Mouse (Mus musculus): ENCODE measurements around the gene Rapgefl1.
"Not testable (repeated sequence)": the region's sequence is repeated elsewhere in the genome, so short reads cannot be mapped to it uniquely, and the experiment has no call there.

The Rapgefl1 gene

DNA sequence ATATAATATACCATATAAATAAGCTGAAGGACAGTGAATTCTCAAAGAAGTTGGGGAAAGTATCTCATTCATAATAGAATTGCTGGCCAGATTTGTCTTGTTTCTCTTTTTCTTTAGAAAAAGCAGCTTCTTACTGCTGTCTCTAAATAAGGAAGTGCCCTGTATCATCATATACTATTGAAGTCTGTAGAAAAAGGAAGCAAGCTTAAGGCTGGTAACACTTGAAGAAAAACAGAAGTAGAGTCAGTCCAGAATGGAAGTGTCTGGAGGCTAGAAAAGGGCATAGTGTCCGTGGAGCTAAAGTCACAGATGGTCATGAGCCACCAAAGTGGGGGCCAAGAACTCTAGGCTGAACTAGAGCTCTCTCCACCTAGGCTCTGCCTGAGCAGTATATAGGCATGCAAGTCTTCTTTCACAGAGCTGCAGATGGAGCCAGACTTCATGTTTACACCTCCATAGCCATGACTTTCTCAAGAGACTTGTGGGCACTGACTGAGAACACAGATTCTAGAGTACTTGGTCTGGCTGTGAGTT is 19.8 kb upstream of the Rapgefl1 start:
- DNase-seq: no peak

DNA sequence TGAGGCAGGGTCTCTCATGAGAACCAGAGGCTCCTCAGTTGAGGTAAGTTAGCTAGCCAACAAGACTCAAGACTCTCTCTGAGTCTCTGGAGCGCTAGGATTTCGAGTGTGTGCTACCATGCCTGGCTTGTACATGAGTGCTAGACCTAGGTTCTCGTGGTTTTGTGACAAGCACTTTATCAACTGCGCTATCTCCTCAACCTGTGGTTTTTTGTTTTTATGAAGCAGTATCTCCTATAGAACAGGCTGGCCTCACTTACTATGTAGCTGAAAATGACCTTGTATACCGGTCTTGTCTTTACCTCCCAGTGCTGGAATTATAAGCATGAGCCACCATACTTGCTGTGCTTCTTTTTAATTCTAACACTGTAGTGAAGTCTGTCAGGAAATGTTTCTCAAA is 15.6 kb upstream of the Rapgefl1 start:
- no peak for DNase-seq

DNA sequence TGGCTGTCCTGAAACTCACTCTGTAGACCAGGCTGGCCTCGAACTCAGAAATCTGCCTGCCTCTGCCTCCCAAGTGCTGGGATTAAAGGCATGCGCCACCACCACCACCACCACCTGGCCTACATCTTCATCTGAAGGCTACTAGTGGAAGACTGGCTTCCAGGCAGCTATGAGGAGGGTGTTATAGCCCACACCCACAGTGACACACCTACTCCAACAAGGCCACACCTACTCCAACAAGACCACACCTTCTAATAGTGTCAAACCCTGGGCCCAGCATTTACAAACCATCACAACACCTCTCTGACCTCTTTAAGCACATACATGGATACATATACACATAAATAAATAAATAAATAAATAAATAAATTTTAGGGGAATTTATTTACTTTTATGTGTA is 10.5 kb upstream of the Rapgefl1 start:
- DNase-seq: not testable (repeated sequence)

- DNase-seq: no peak
Observed at GRCm38 (mm10) chr11:98827877-98828276, 8.7 kb upstream of the Rapgefl1 start.

GRCm38 (mm10) chr11:98829091-98829775 is 7.4 kb upstream of the Rapgefl1 start:
- peak; percentile 37 for DNase-seq

- no peak for DNase-seq
Observed at GRCm38 (mm10) chr11:98829875-98830274, 6.7 kb upstream of the Rapgefl1 start.

DNA sequence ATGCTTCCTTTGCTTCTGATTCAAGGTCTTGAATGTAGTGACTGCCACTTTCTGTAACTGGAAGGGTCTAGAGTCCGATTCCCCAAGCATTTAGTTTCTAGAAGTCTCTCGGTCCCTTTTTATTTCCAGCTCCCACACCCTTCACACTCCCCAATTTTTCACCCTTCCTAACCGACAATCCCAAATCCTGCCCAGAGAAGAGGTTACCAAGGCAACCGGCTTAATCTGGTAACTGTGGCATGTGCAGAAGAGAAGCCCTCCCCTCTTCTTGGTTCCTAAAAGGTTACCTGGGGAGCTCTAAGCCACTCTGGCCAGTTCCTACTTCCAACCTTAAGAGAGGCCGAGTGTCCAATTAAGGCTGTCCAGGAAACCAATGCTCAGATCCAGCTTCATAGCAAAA is 1.3 kb upstream of the Rapgefl1 start:
- DNase-seq: no peak

DNA sequence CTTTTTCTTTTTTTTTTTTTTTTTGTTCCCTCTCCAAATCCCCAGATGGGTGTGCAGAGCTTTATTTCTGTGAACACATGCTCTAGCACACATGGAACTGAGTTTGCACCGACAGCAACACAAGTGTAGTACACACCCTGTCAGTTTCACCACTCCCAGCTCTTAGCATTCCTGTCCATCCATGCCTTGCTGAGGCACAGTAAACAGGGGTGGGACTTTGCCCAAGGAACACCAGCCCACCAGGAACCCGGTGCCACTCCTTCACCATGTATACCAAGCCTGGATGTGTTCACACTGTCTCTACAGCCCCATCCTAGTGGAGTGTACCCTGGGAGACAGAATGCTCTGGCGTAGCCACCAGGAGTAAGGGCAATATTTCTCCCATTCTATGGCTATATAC is 860 bp upstream of the Rapgefl1 start:
- DNase-seq: no peak

DNA sequence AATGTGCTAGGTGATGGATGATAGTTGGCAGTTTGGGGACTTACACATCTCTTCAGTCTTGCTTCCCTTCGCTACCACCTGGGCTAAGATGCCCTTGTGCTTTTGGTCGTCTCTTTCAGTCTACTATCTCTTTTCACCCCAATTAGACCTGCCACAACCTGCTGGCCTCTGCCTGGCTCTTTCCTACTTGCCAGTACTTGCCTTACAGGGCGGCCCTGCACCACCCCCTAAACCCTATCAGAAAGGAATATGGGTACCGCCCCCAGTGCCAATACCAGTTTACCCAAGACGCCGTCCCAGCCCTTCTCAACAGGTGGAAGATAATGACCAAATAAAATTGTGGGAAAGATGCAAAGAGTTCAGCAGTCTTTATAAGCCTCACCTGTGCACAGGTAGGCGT is 457 bp upstream of the Rapgefl1 start:
- DNase-seq: no peak

DNA sequence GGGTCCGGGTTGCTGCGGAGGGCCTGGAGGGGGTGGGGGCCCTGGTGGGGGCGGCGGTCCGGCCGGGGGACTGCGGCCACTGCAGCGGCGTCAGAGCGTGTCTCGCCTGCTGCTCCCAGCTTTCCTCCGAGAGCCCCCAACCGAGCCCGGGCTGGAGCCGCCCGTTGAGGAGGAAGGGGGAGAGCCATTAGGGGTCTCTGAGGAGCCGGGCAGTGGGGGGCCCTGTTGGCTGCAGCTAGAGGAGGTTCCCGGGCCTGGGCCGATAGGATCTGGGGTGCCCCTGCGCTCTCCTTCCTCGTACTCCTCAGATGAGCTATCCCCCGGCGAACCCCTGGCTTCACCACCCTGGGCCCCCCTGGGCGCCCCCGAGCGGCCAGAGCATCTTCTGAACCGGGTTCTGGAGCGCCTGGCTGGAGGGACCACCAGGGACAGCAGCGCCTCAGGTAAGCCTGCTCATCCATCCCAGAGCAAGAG is 683 bp downstream of the Rapgefl1 start:
- DNase-seq: peak; percentile 19

GRCm38 (mm10) chr11:98837917-98838316 is 1.3 kb downstream of the Rapgefl1 start:
- DNase-seq: no peak

GRCm38 (mm10) chr11:98838512-98838911 is 1.9 kb downstream of the Rapgefl1 start:
- no peak for DNase-seq

DNA sequence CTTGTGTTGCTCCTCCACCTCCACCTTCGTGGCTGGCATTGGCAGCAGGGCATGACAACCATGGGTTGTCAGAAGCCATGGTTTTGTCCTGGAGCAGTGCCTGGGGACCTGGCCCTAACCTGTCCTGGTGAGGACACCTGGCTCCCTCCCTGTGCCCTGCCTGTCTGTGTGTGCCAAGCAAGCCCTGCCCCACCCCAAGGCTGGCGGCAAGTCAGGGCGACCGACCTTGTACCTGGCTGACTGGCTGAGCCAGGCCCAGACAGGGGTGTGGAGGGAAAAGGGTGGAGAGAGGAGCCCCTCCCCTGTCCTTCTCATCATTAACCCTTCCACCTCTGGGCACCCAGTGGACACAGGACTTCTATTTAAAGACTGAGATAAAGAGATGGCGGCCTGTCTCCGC is 2.8 kb downstream of the Rapgefl1 start:
- DNase-seq: peak; percentile 30

DNA sequence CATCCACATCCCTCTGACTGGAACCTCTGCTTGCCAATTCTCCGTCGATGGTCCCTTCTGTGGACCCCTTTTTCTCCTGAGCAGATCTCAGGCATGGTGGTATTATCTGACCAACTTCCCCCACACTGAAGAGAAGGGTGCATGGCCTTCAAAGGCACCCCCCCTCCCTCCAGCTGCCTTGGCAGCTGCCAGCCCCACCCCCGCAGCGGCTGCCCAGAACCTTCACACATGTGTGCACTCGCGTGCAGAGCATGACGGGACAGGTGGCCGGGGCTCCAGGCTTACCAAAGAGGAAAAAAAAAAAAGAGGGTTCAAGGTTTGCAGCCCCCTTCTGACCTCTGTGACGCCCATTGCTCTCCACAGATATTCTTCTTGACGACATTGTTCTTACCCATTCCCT is 3.3 kb downstream of the Rapgefl1 start:
- no peak for DNase-seq

- no peak for DNase-seq
Observed at GRCm38 (mm10) chr11:98846016-98846415, 9.4 kb downstream of the Rapgefl1 start.

DNA sequence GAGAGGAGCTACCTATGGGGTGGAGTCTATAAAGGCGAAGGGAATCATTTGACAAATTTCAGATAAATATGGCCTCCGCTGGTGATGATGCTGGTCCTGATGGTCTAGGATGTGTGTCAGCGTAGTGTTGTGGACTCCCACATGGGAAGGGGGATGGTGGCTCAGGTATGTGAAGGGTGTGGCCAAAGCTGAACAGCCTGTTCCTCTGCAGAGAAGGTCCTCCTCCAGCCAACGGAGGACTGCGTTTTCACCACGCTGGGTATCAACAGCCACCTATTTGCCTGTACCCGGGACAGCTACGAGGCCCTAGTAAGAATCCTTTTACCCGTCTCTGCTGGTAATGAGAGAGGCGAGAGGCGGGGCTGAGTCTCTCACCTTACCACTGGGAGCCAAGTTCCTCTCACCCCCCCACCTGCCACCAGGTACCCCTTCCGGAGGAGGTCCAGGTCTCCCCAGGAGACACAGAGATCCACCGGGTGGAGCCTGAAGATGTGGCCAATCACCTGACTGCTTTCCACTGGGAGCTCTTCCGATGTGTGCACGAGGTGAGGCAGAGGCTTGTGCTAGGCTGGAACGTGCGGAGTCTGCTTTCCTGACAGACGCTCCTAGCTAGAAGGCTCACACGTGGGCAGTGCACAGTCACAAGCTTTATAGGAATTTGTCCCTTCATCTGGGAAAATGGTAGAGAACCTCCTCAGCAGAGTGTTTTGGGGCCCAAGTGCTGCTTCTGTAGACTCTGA is 10.4 kb downstream of the Rapgefl1 start:
- no peak for DNase-seq

DNA sequence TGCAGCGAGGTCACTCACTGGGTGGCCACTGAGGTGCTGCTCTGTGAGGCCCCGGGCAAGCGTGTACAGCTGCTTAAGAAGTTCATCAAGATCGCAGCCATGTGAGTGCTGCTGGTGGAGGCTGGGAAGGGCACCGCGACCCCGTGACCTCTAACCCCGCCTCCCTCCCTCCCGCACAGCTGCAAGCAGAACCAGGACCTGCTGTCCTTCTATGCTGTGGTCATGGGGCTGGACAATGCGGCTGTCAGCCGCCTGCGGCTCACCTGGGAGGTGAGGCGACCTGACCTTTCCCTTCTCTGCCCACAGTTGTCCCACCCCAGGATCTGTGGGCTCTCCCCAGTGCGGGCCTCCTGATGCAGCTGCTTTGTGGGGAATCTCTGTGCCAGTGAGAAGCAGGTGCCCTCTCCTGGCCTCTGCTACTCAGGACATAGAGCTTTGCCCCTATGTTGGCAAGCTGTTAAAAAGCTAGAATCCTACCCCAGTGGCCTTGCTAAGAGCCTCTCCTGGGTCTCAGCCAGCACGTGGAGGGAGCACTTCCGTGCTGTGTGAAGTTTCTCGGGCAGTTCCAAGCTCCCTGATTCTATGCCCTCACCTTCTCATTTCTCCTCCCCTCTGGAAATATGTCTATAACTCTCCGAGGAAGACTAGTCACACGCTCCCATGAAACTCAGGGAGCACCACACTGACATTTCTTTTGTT is 12.8 kb downstream of the Rapgefl1 start:
- peak; percentile 19 for DNase-seq

DNA sequence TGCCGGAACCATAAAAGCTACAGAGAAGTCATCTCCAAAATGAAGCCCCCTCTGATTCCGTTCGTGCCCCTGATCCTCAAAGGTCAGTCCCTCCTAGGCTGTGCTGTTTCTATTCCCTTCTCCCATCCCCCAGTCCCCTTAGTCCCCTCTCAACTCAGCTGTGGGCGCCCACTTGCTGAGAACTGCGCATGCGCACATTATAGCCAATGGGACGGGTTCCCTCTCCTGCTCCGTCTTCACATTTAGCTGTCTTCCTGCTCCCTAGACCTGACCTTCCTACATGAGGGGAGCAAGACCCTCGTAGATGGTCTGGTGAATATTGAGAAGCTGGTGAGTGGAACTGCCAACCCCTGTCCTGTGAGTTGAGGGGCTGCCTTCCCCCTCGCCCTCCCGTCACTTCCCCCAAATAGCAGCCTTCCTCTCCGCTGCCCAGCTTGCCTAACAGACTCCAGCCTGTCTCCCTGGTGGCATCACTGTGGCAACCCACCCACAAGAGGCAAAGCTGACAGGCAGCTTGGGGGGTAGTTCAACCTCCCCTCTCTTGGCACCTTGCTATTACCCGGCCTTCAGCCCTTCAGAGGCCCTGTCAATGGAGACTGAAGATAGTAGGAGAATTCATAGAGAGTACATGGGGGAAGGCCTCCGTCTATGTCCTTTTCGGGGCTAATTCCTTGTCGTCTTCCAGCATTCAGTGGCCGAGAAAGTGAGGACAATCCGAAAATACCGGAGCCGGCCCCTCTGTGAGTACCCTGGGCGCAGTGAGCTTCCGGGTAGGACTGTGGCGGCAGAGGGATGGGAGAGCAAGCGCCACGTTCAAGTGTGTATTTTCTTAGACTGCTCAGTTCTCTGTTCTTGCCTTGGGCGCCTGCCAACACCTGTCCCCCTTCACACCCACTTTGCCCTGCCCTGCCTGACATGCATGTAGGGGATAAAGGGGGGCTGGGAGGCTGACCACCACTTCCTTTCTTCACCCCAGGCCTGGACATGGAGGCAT is 13.8 kb downstream of the Rapgefl1 start:
- no peak for DNase-seq

DNA sequence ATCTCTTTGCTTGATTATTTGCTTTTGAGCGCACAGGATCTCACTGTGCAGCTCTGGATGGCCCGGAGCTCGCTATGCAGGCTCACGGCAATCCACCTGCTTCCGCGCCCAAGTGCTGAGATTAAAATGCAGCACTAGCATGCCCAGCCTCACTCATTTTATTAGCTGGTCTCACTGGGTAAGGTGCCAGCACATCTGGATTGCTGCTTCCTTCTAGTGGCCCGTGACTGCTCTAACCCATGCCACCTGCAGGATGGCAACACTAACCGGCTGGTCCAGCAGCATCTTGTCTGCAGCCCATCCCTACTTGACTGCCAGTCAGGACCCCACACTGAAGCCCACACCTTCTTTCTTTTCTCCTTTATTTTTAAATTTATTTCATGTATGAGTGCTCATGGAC is 17.5 kb downstream of the Rapgefl1 start:
- peak; percentile 36 for DNase-seq

GRCm38 (mm10) chr11:98854659-98855058 is 18.1 kb downstream of the Rapgefl1 start:
- DNase-seq: no peak

GRCm38 (mm10) chr11:98858759-98859731 is 22.5 kb downstream of the Rapgefl1 start:
- peak; percentile 92 for DNase-seq

All from kidney, postnatal 14 days (tissue).